Mouse (Mus musculus) frontal cortex, postnatal 36 days (tissue): ENCODE measurements around the gene 4930568D16Rik.

Experiments used
- DNase-seq, 2 experiments: peaks; one replicate each; pipeline ENCODE4 v3.0.0; 2022; ENCODE audit warnings: low spot score in 2 of 2

Gene 4930568D16Rik

GRCm38 (mm10) chr2:35367629-35368028, at the start of gene 4930568D16Rik:
Gene 4930568D16Rik (minus strand): TSS chr2:35367729.
- no peak for DNase-seq

GRCm38 (mm10) chr2:35417231-35417630, 49.7 kb upstream of the 4930568D16Rik start:
- DNase-seq, result no peak

GRCm38 (mm10) chr2:35416473-35416872, 48.9 kb upstream of the 4930568D16Rik start:
- DNase-seq, result no peak

- no peak for DNase-seq
These were observed 45.3 kb upstream of the 4930568D16Rik start for GRCm38 (mm10) chr2:35412810-35413209.

GRCm38 (mm10) chr2:35412246-35412645, 44.7 kb upstream of the 4930568D16Rik start:
- DNase-seq, result no peak

- DNase-seq, result no peak
These were observed 44.2 kb upstream of the 4930568D16Rik start for GRCm38 (mm10) chr2:35411640-35412190.

GRCm38 (mm10) chr2:35409466-35409865, 41.9 kb upstream of the 4930568D16Rik start:
- no peak for DNase-seq

- no peak for DNase-seq
These were observed 41.0 kb upstream of the 4930568D16Rik start for GRCm38 (mm10) chr2:35408409-35409110.

- peak in 1 of 2 experiments; percentile 6 for DNase-seq
These were observed 40.3 kb upstream of the 4930568D16Rik start for GRCm38 (mm10) chr2:35407878-35408277.

GRCm38 (mm10) chr2:35407266-35407665, 39.7 kb upstream of the 4930568D16Rik start:
- no peak for DNase-seq

GRCm38 (mm10) chr2:35406611-35407010, 39.1 kb upstream of the 4930568D16Rik start:
- no peak for DNase-seq

- no peak for DNase-seq
These were observed 34.9 kb upstream of the 4930568D16Rik start for GRCm38 (mm10) chr2:35402391-35402790.

GRCm38 (mm10) chr2:35400739-35401138, 33.2 kb upstream of the 4930568D16Rik start:
- DNase-seq, result no peak

GRCm38 (mm10) chr2:35398184-35398828, 30.8 kb upstream of the 4930568D16Rik start:
- DNase-seq, result no peak

- peak; percentile 72 to 83 for DNase-seq
These were observed 30.2 kb upstream of the 4930568D16Rik start for GRCm38 (mm10) chr2:35397590-35398173.

- DNase-seq, result peak; percentile 46 to 52
These were observed 29.6 kb upstream of the 4930568D16Rik start, which contains the start of gene 4930402F06Rik for GRCm38 (mm10) chr2:35397096-35397495. Gene 4930402F06Rik (minus strand): TSS chr2:35397175.

- no peak for DNase-seq
These were observed 17.9 kb upstream of the 4930568D16Rik start for GRCm38 (mm10) chr2:35385441-35385871.

GRCm38 (mm10) chr2:35379306-35379705, 11.8 kb upstream of the 4930568D16Rik start:
- no peak for DNase-seq

- no peak for DNase-seq
These were observed 10.1 kb upstream of the 4930568D16Rik start for GRCm38 (mm10) chr2:35377600-35377999.

GRCm38 (mm10) chr2:35373003-35373402, 5.5 kb upstream of the 4930568D16Rik start:
- DNase-seq, result no peak

GRCm38 (mm10) chr2:35370686-35371085, 3.2 kb upstream of the 4930568D16Rik start:
- no peak for DNase-seq

- no peak for DNase-seq
These were observed 18.3 kb downstream of the 4930568D16Rik start for GRCm38 (mm10) chr2:35349184-35349583.
